Mouse (Mus musculus) layer of hippocampus, postnatal 25 days (tissue): ENCODE measurements around the gene Ano8. TPM values are rescaled to one million over a fixed set of nuclear protein-coding genes. Genes with fewer than 3 reads are reported as not detected.
A peak's percentile ranks its signal among the peaks of the same experiment; 100 is the strongest.

Experiments
- DNase-seq, 2 experiments: peaks; one replicate each; pipeline ENCODE4 v3.0.0; 2022; ENCODE audit warnings: mixed read lengths in 2 of 2, low spot score in 1 of 2; ENCODE audit errors: extremely low spot score in 1 of 2
- total RNA-seq, 2 experiments: library from RNA; stranded (reverse); gene quantifications; 2 replicates each; pipeline ENCODE4 v1.2.3; 2021

Ano8 gene
- total RNA-seq, 2 experiments from 2014 or later: 53.5 to 58.0 TPM

DNA sequence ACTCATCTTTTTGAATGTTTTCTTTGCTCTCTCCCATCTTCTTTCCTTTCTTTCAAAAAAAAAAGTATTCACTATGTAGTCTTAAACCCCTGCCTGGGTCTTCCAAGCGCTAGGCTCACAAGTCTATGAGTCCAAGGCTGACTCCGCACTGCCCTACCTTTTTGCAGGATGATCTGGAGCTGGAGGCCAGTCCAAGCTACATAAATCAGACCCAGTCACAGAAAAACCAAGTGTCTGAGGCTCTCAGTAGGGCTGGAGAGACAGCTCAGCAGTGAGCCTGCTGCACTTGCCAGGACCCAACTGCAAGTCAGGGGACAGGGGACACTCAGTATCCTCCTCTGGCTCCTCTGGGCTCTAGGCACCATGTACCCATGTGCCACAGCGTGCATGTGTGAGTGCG, 18.6 kb upstream of the Ano8 start:
- DNase-seq: no peak

DNA sequence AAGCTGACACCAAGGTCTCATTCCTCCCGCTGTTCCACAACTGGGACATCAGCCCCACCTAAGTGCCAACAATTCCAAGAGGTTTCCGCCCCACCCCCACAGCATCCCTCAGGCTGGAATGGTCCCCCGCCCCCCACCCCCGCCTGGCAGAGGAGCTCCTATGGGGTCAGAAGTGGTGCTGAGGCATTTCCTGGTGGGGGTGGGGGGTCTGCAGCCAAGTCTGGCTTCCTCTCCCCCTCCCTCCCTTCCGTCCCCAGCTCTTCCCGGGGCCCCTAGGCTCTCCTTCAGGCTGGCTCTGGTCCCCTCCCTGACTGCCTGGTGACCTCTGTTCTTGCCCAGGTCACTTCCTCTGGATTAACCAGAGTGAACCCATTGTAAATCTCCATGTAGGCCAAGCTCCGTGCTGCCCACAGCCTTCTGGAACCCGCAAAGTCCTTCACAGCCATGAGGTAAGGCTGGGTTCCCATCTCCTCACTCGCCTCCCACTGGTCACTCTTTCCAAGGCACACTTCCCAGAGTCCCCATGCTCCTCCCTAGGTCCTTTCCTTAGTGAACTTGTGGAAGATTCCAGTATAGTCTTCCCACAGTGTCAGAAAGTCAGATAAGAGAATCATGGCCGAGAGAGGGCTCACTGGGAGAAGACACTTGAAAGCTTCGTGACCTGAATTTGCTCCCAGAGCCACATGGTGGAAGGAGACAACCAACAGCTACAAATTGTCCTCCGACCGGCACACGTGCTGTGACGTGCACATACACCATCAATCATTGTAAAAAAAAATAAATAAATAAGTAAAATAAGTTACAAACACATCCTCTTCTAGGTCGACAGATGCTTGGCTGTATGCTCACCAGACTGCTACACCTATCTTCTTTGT, 13.3 kb upstream of the Ano8 start:
- DNase-seq: no peak

DNA sequence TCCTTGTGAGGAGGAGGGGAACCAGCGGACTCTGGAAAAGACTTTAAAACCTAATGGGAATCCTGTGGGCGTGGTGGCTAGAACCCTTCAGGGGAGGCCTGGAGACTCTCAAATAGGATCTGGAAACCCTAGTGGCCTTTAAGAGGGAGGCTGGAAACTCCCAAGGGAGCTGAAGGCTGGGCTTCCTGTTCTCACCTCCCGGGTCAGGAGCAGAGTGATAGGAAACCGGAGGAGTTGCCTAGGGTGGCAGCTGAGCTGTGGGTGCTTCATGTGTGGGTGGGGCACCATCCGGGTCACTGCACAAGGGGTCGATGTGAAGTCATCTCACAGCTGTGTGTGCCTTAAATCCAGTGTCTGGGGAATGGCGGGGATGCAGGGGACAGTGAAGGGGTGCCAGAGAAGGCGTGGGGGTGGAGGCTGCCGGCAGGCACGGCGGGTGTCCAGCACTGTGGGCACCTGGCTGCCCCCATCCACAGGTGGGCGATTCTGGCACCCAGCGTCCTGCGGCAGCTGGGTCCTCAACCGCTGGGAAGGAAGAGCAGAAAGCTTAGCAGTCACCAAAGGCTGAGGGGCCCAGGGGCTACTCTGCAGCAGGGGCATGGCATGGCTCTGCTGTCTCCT, 12.2 kb upstream of the Ano8 start:
- DNase-seq: no peak

DNA sequence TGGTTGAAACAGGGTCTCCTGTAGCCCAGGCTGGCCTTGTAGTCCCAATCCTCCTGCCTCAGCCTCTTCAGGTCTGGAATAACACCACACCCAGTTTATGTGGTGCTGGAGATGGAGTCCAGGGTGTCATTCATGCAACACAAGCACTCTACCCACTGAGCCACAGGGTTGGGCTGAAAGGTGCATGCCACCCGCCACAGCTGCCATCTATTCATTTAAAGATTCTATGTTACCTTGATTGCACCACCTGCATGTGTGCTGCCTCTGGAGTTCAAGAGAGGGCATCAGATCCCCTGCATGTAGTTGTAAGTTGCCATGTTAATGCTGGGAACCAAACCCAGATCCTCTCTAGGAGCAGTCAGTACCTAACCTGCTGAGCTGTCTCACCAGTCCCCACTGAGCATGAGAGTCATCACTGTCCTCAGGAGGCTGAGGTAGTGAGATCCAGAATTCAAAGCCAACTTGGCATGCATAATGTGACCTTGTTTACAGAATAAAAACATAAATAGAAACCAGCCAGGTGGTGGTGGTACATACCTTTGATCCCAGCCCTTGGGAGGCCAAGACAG, 11.4 kb upstream of the Ano8 start:
- no peak for DNase-seq

DNA sequence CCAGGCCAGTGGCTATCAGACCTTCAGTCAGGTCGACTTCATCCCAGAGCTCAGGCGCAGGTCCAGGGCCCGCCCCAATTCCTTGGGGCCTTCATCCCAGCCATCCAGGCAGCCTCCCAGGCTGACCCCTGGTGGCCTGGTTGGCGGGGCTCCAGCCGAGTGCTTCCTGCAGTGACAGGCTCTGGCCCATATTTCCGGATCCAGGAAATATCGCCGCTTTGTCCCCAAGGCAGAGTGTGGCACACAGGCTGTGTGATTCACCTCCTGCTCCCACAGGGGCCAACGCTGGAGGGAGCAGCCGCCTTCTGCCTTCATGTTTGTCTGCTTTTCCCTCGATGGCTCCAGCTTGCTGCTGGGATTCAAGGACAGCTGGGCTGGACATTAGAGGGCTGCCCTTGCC, 10.7 kb upstream of the Ano8 start:
- DNase-seq: no peak

DNA sequence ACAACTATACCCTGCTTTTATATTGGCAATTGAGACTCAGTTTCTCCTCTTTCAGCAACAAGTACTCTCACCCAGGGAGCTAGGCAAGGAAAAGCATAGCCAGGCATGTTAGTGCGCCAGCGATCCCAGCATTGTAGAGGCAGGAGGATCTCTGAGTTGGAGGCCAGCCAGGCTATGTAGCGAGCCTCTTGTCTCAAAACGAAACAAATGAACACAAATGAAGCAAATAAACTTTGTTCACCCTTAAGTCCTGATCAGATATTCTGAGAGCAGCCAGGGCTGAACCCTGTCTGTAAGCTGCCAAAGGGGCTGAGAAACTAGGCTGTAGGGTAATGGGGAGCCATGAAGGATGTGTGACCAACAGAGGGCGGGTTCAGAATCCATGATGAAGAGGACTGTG, 10.0 kb upstream of the Ano8 start:
- no peak for DNase-seq

DNA sequence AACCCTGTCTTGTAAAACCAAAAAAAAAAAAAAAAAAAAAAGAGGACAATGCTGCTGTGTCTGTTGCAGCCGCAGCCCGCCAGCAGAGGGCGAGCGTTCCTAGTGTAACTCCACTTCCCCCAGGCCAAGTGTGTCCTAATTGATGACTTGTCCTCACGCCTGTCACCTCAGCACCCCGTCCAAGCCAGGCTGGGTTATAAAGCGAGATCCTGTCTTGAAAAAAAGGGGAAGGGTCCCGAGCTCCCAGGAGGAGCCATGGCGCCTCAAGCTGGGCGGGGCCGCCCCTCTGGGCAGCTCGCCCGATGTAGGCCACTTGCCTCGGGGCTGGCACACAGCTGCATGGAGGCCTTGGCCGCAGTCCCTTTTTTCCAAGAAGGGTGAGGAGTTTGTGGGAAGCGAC, 9.3 kb upstream of the Ano8 start:
- DNase-seq: peak; percentile 68 to 82

DNA sequence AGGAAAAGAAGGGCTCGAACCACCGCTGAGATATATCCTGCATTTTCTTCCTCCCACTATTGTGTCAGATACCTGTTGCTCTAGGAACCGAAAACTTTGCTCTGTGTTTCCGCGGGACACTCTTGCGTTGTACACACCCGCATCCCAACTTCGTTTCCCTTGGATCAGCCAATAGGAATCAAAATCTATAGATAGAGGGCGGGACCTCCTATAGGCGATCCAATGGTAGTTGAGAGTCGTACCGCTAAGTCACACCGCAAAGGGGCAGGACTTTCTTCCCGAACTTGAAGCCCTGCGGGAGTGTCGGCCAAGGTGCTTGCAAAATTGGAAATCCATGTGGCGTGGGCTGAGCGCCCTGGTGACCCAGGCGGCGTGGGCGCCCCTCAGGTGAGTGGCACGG, 2.7 kb upstream of the Ano8 start:
- peak; percentile 65 to 76 for DNase-seq

DNA sequence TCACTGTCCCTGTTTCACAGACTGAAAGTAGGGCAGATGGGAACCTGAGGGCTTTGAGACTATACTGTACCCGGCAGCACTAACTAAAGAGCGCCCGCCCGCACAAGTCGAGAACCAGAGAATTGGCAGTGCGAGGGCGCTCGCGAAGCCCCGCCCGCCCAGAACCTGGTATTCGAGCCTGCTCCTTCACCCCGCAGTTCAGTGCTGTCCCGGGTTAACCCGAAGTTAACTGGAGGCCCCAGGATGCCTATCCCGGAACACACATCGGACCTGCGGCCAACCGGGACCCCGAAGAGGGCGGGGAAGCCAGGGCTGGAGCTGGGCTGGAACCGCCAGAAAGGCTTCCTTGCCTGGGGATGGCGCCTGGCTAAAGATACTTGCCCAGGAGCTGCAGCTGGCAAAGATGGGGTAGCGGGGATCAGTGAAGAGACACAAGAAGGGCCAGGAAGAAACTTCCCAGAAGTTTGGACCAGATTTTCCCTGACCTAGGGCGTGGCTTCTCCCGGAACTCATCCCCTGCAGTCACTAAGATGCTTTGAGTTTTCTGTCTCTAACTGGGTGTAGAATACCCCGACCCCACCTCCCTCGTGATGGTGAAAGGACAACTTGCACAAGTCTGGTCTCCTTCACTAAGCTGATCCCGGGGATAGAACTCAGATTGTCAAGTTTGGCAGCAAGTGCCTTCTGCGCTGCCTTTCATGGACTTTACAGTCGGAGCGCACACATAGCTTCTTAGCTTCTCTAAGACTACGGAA, 2.1 kb upstream of the Ano8 start, which contains the start of gene Gtpbp3:
Gtpbp3 (plus strand) TSS at position 413 of the 755 bp plus-strand sequence.
- peak; percentile 56 to 65 for DNase-seq

DNA sequence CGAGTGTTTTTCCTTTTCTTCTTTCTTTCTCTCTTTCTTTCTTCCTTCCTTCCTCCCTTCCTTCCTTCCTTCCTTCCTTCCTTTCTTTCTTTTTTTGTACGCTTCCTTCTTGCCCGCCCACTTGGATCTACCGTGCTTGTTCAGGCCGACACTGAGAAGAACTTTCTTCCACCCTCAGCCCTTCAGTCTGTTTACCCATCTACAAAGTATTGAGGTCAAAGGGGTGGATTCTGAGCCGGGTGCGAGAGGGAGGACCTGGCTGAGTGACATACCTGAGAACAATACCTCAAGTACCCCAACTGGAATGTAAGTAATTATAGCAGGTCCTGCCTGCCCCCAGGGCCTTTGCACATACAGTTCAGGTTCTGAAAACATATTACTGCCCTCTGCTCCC, 370 bp upstream of the Ano8 start:
- DNase-seq: no peak

DNA sequence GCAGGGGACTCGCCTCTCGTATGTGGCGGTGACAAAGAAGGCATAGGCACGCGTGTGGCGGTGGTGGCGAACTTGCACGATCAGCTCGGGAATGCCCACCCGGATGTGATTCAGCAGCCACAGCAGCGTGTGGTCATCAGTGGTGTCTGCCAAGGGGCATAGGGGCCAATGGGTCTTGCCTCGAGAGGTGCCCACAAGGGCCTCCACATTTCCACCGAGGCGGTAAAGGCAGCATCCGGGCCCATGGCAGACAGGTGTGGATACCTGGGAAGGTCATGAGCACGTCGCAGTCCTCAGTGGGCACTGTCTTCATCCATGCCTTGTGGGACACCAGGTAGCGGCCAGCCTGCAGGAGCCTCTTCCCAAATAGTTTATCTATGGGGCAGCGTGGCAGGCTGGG, 1.0 kb downstream of the Ano8 start:
- DNase-seq: no peak

DNA sequence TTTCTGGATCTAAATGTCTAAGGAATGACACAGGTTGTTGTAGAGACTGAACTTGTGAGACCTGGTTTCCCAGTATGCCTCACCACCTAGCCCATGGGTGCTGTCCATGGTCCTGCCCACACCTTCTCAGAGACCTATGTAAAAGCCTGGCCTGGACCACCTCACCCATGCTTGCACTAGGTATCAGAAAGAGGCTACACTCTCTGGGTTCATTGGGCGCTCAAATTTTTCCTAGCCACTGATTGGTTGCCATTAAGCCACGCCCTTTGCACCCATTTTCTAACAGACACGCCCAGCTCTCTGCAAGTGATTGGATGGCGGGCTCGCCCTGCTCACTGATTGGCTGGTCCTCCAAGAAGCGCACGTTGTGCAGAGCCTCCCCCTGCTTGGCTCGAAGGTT, 1.8 kb downstream of the Ano8 start:
- DNase-seq: no peak

DNA sequence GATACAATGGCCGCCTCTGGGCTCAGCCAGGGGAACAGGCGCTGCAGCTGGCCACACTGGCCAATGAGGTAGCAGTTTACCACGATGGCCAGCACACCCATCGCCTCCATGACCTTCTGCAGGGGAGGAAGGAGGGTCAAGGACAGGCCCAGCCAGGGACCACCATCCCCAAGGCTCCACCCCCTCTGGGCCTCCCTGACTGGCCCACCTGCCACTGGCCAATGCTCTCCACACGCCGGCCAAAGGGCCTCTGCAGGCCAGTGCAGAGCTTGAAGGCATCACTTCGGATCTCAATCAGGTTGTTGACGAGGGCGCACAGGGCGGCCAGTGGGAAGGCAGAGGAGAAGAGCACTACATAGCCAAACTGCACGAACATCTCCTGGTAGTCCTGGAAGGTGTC, 6.8 kb downstream of the Ano8 start:
- no peak for DNase-seq

DNA sequence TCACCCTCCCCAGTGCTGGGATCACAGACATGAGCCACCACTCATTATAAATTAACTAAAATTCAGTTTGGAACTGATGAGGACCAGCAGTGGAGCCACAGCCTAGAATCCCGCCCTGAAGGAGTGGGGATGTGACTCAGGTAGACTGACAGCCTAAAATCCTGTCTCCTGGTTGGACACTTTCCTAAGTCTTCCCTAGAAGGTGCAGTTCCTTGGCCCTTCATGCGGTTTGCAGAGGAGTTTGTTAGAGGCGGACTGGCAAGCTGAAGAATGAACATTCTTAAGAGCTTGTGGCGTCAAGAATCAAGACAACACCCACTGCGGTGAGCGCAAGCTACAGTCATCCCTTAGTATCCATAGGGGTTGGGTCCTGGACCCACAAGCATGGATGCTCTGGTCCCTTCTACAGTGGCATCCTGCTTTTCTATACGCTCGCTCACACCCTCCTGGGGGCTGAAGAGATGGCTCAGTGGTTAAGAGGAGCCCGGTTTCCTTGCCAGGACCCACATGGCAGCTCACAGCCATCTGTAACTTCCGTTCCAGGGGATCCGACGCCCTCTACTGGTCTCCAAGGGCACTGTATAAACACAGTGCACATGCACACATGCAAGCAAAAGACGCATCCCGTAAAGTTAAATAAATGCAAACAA, 8.4 kb downstream of the Ano8 start:
- DNase-seq: no peak

DNA sequence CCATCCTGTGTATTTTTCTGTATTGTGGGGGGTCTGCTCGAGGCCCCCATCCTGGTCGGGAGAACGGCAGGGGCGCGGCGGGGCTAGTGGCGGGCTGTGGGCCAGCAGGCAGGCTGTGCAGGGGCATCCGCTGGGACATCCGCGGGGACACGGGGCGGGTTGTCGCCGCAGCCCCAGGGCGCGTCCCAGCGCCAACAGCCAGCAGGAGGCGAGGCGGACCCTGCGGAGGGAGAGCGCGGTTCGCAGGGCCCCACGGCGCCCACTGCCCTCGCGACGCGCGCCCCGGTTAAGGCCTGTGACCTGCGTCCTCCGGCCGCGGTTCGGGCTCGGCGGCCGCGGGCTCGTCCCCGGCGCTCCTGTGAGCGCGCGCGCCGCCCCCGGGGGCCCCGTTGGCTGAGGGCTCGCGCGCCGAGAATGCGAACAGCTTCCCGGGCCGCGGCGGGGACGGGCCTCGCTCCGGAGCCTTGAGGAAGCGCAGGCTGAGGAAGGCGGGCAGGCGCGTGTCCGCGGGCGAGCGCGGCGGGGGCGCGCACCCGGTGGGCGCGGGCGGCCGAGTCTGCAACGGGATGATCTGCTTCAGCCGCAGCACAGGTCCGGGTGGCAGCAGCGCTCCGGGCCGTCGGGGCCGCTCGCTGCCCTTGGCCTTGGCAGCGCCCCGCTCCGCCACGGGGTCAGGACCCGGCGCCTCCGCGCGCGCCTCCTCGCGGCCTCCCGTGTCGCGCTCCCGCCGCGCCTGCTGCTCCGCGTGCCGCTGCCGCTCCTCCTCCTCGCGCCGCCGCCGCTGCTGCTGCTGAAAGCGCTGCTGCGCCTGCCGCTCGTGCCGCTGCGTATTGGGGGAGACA, 9.4 kb downstream of the Ano8 start:
- peak; percentile 66 to 75 for DNase-seq

DNA sequence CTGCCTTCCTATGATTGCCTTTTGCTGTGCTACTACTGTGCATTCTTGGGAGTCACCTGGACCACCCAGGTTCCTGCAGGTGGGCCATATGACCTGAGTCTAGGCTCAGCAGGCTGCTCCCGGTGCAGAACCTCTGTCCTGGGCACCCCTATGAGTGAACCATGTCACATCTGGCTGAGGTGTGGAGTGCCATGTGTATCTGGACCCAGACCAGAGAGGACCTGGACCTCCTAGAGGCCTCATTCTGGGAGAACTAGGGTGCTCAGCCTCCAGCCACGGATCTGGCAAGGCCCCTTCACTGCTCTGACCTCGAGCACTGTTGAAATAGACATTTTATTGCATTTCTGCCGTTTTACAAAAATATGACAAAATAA, 10.1 kb downstream of the Ano8 start:
- no peak for DNase-seq

DNA sequence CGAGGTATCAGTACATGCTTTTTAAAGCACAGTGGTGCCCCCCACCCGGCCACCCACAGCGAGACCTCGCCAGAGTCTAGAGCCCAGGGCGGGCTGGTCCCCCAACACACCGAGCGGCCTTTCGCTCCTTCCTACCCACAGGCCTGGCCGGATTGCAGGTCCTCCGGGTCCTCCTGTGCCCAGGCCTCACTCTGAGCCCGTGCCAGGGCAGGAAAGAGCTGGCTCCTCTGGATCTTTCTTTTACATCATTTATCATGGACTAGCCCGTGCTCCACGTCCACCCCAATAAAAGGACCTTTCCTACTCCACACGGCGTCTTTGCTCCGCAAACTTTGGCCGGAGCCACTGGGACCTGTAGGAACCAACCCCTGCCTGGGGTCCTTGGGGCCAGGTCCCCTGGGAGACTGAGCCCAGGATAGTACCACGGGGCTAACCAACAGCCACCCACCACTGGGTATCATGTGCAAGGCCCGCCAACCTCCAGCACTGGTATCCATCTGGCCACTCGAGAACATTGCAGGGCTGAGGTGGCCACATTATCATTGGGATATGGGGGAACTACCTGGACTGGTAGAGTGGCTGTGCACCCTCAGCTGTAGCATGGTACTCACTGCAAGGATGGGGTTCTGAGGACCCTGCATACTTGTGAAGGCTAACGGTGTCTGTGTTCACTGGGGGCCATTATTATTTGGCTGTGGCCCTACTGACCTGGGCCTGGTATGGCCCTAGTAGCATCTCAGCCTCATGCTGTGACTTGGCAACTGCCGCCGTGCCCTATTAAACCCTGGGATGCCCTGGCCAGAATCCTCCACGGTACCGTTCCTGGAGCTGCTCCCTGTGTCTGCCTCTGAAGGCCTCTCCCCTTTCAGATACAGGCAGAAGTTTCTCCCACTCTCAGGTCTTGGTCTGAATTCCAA, 10.7 kb downstream of the Ano8 start:
- DNase-seq: no peak

DNA sequence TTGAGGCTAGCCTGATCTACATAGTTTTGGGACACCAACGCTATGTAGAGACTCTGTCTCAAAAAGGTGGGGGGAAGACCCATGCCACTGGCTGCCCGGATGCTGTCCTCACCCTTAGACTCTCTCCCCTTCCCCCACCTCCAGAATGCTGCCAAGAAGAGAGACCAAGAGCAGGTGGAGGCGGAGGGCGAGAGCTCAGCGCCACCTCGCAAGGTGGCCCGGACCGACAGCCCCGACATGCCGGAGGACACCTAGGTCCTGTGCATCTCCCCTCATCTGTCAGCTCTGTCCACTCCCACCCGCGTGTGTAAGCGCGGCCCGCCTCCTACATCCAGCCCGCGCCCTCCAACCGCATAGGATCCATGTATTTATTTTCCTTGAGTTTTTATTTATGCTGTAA, 11.4 kb downstream of the Ano8 start:
- DNase-seq: no peak
